Mouse (Mus musculus) megakaryocyte, adult 5-6 weeks (primary cell): ENCODE results near the gene Orc5. TPM values are rescaled to one million over a fixed set of nuclear protein-coding genes. Genes with fewer than 3 reads are reported as not detected.

Experiments
- total RNA-seq, 2 experiments: library from RNA; stranded (forward) in 1 of 2; stranded (reverse) in 1 of 2; fragments of 153-499, 151-499 nt in 1 of 2; fragments of 221-1000, 200-1000 nt in 1 of 2; gene quantifications; 2 replicates each; pipeline versions ENCODE4 v1.2.3 to v1.2.4; 2015 to 2017

The Orc5 gene
- total RNA-seq, 2 experiments from 2014 or later, result 15.1 to 22.5 TPM

Other genes with a start within 250 kb of the Orc5 start
- gene Reln, start 205.7 kb downstream of the Orc5 start, total RNA-seq (2015), result 0.14 TPM in 1 of 2 replicates, not detected in the other
- 0.15 and 0.37 TPM in 2 replicates for gene Reln, start 205.7 kb downstream of the Orc5 start, total RNA-seq (2017)
- not detected in 2 replicates for gene Lhfpl3, start 195.6 kb upstream of the Orc5 start, total RNA-seq (2015)
- not detected in 2 replicates for gene Lhfpl3, start 195.6 kb upstream of the Orc5 start, total RNA-seq (2017)